Mouse (Mus musculus) right cerebral cortex, postnatal 36 days (tissue): ENCODE measurements around the gene Gm5148.
A peak's percentile ranks its signal among the peaks of the same experiment; 100 is the strongest.

Experiments
- DNase-seq, 2 experiments: peaks; one replicate each; pipeline ENCODE4 v3.0.0; 2022; ENCODE audit warnings: low spot score in 2 of 2, mixed read lengths in 1 of 2

The Gm5148 gene

DNA sequence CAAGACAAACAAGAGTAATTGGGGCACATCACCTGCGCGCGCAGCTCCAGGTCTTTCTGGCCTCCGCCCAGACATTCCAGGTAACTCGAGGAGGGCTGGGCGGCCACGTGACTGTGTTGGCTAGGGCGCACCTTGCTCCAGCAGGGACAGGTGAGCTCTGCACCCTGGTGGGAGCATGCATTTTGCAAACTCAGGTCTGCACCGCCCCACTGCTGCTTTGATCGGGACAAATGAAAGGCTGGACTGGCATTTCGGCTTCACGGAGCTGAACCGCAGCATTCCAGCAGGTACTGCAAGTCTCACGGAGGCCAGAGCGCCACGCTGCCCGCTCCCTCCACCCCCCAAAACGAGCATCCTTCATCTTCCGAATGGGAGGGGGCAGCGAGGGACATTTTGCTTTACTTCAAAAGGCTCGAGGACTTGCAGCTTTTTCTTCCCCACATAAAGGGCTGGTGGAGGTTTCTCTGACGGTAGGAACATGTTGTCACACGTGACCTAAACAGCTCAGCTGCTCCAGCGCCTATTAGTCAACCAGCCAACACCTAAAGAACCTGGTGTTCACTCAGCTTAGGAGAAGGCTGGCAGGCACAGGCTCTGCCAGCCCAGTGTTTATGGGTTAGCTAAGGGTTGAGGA lies at the start of gene Gm5148:
TSS of gene Gm5148 (minus strand) at position 320 of the 634 bp plus-strand sequence.
- peak; percentile 41 to 53 for DNase-seq

DNA sequence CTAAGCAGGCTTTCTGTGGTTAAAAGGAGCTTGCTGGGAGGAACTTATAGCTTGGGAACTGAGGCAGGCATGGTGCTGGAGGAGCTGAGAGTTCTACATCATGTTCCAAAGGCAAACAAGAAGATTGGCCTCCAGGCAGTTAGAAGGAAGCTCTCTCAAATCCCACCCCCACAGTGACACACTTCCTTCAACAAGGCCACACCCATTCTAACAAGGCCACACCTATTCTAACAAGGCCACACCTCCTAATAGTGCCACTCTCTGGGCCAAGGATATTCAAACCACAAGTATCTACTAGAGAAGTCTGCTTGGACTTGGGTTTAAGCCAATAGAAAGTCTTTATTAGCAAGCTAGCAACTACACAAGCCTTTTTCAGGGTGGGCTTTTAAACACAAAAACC lies 46.7 kb upstream of the Gm5148 start:
- DNase-seq: no peak

DNA sequence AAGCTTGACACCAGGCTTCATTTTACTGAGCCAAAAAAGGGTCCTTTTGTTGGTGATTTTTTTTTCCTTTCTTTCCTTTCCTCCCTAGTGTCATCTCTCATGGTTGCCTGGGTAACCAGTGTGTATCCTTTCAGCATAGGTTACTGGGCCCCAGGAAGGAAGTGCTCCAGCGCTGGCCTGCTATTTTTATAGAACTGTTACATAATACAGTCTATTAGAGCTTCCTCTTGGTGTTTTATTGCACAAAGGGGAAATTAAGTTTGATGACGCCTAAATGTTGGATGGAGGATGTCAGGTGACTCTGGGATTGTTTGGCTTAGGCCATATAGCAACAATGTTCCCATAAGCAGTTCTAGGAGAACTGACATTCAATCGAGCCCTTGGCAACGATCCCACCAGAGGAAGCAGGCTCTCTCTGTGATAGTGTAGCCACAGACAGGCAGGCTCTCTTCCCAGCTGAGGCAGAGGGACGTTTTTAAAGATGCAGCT lies 45.0 kb upstream of the Gm5148 start:
- DNase-seq: peak; percentile 36 to 54

DNA sequence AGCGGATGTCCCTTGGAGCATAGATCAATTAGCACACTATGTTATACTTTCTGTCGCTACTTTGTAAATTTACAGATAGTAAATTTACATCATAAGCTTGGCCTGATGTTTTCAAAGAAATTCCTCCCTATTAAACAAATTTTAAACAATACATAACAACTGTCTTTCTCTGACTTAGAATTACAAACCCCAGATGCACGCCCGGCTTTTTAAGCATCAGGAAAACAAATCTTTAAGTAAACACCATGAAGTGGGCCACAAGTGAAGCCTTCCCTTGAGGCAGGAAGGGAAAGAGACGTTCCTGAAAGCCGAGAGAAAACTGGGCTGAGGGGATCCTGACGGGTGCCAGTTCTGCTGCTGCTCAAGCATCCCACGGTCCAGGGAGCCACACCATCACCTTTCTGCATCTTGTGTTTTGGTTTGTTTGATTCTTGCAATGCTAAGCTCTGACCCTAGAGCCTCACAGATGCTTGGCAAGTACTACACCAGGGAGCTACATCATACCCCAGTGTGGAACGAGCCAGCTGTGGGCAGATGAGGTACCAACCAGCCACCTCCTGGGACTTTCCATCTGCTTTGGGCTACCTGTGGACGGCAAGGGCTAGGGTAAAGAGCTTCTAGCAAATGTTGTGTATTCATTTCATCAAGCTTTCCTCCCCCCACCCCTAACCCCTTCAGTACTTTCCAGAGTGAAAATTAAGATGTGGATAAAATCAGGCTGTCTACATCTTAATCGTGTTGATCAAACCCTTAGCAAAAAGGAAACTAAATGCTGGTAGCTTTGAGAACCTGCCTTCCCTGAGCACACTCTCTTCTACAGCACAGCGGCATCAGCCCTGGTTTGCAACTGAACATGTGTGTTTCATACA lies 43.1 kb upstream of the Gm5148 start:
- no peak for DNase-seq

DNA sequence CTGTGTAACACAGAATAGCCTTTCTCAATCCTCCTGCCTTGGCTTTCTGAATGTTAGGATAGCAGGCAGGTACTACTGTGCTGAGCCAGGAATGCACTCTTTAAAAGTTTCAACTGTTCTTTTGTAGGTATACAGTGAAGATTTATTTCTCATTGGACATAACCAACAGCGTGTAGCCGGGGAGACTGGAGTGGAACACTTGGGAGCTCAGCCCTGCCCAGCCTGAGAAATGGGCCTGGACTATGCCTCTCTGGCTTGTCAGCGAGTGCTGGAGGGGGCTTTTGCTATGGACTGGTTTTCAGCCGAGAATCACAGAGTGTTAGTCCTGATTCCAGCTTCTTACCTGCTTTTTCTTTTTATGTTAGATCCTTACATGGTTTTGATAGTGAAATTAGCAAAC lies 42.3 kb upstream of the Gm5148 start:
- DNase-seq: no peak

DNA sequence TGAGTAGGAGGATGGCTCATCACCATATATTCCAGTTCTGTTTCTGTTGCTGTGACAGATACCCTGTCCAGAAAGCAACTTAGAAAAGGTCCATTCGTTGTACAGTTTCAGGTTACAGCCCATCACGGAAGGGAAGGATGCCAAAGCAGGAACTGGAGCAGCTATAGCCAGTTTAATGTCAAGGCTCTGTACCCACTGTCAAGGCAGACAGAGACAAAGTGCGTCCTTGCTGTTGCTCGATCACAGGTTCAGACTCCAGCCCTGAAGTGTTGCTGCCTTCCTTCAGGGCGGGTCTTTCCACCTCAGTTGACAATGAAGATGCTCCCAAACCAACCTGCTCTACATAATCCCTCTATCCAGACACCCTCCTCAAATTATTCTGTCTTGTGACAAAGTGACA lies 41.7 kb upstream of the Gm5148 start:
- DNase-seq: no peak

DNA sequence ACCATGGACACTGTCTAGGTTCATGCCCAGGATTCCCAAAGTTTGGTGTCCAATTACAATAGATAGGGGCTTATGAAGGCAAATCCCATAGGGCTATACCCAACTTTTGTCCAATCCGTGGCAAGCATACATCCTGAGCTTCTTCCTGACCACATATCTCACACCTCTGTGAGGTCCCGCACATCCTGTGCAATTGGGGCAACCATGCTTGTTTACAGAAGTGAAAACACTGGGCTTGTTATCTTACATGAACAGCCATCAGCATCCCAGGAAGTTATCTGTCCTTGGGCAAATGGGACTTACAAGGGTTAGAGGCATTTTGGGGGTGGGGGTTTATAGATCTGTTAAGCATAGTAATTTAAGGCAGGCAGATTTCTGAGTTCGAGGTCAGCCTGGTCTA lies 41.0 kb upstream of the Gm5148 start:
- DNase-seq: no peak

DNA sequence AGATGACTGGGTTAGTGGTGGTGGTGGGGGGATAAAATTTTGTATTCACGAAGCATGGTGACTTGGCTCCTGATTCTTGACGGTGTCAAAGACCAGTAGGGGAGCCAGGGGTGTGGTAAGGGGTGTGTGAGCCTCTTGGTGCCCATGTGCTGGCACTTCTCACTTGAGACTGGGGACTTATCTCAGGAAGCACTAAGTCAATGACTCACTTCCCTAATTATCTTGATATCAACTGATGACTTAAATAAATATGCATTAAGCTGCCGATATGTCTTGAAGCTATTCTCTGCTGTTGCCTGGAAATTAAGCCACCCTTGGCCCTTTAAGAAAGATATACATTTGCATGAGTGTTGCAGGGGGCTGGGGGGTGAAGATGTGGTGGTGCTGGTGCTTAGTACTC lies 38.0 kb upstream of the Gm5148 start:
- DNase-seq: no peak

DNA sequence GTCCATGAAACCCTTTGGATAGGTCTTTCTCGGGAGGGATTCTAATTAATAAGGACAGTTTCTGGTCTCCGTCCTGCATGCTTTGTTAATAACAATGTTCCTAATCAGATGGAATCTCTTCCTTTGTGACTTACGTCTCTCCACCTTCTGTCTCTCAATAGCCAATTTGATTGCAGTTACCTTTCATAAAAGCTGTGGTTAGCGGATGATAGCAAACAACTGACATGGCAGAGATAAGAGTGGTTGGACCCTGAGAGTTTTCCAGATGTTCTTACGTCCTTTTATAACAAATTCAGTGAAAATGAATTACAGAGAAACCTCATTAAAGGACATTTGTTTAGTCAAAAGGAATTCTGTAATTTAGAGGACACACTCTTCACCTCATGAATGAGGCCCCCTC lies 37.5 kb upstream of the Gm5148 start:
- DNase-seq: no peak

DNA sequence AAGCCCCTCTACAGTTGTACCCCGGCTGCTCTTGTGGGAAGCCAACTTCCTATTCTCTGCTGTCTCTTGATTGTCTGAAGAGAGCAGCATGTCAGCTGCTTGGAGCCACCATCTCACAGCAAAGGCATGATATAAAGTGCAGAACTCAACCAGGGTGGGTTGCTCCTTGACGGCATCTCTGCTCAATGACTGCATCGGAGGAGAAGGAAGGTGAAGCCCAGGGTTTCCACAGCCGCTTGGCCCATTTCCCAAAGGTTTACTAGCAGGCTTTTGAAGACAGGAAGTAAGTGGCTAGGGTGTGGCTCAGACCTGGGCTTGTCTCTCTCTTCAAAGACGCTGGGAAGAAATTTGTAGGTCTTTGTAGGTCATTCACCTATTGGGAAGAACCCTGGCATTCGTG lies 36.6 kb upstream of the Gm5148 start:
- no peak for DNase-seq

DNA sequence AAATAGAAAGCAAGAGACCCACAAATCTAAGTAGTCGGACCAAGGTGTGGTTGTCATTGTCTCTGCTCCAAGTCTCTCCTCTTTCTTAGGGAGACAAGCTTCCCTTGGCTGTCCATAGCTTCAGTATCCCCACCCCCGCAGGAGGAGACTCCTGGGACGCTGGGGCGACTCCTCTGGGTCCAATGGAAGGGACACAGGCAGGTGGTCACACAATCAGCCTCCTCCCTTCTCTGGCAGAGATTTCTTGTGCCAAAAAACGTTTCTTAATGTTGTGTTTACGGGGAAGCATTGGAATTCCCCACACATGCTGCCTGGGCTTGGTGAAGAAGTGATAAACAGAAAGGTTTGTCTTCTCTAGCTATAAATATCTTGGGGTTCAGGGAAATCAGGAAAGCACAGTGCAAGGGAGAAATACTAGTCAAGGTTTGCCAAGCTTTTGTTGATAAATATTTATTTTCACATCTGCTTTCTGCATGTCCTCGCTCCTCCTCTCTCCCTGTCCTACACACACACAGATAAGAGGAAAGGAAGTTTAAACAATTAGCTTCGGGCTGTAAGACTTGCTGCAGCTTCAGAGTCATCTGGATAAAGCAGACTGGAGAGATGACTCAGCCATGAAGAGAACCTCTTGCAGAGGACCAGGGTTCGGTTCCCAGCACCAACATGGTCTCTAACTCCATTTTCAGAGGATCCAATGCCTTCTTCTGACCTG lies 34.5 kb upstream of the Gm5148 start:
- DNase-seq: no peak

DNA sequence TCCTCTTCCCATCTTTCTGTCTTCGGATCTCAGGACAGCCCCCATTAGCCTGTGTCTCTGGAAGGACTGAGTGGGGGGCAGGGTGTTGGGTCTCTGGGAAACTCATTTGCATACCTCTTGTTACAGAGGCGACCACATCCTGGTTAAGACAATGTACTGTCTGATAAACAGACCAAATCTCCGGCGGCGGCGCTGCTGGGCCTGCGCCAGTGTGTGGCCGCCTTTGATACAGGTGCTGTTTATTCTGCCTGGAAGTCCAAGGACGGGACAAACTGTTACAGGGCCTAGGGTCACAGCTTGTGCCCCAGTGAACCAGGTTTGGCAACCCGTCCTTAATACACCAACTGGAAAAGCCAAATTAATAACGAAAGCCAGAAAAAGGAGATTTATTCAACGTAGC lies 33.8 kb upstream of the Gm5148 start:
- DNase-seq: no peak

DNA sequence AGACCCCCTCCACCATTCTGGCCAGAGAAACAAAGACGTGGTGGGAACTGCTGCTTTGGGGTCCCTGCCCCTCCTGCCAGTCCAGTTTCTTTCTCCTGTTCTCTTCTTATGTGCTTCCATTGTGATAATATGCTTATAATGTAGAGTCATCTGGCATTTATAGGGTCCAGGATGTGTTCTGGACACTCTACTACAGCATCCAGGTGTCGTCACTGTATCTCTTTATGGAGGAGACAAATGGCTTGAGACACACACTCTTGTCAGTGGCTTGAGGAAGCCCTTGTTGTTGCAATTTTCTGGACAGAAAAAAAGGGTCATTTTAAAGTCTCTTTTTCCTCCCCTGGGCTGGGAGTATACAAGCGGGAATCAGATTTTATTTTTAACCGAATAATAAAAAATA lies 33.3 kb upstream of the Gm5148 start:
- DNase-seq: no peak

DNA sequence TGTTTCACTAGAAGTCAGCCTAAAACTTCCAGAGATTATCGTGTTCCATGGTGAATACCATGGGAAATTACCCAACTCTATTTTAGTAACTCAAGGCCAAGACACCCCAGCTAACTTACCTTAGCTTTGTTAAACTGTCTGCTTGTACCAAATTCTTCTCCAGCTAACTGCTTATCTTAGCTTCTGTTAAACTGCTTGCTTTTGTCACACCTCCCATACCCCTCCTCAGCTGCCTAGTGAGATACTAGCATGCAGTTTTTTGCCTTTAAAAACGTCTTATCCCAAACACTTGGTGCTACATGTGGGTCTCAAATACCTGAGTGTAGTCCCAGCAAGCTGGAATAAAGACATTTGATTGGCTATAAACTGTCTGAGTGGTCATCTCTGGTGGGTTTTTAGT lies 31.7 kb upstream of the Gm5148 start:
- DNase-seq: no peak

DNA sequence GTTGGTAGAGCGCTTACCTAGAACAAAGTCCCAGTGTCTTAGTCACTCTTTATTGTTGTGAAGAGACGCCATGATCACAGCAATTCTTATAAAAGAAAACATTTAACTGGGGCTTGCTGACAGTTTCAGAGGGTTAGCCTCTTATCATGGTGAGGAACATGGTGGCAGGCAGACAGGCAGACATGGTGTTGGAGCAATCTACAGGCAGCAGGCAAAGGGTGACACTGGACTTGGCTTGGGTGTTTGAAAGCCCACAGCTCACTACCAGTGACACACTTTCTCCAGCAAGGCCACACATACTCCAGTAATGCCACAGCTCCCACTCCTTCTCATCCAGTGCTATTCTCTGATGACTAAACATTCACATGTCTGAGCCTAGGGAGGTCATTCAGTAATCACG lies 30.3 kb upstream of the Gm5148 start:
- no peak for DNase-seq

DNA sequence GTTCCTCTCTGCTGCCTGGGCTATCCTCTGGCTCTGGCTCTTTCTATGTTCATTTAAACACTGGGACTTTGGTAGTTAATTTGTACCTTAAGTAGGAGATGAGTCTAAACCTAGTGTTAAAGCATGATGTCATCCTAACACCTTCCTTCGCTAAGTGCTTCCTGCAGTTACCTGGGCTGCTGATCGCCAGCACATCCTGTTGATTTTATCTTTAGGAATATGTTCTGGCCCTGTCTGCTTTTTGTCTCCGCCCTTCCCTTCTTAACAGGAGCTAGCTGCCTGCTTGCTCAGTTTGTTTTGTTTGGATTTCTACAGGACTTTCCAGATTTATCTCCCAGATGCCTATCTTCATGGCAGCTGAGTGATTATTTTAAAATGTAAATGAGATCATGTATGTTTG lies 28.9 kb upstream of the Gm5148 start:
- DNase-seq: no peak

DNA sequence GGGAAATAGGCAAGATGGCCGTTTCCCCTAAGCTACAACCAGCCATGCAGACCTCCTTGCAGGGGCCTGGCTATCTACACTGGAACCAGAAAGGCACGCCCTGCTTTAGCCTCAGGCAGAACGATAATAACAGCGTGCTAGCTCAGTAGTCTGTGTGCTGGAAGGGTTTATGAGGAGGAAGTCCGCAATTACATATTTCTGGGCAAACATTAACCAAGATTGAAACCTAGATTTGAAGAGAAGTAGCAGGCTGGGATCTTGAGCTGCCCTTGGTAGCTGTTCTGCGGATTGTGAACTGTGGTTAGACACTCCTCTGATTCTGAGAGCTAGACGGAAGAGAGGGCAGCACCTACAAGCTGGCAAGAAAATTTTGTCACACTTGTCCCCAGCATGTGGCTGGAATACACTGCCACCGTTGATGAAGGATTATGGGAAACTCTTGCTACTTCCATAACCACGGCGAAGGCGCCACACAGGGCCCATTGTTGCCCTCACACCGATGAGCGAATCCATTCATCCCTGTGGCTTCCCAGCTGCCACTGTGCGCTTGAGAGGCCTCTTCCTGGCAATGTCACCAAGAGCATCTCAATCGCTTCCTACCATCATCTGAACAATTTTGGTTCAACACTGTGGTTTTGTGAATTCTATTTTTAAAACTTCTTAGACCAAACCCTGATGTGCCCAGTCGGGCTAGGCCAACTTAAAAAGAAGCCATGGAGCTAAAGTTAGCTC lies 23.9 kb upstream of the Gm5148 start:
- no peak for DNase-seq

DNA sequence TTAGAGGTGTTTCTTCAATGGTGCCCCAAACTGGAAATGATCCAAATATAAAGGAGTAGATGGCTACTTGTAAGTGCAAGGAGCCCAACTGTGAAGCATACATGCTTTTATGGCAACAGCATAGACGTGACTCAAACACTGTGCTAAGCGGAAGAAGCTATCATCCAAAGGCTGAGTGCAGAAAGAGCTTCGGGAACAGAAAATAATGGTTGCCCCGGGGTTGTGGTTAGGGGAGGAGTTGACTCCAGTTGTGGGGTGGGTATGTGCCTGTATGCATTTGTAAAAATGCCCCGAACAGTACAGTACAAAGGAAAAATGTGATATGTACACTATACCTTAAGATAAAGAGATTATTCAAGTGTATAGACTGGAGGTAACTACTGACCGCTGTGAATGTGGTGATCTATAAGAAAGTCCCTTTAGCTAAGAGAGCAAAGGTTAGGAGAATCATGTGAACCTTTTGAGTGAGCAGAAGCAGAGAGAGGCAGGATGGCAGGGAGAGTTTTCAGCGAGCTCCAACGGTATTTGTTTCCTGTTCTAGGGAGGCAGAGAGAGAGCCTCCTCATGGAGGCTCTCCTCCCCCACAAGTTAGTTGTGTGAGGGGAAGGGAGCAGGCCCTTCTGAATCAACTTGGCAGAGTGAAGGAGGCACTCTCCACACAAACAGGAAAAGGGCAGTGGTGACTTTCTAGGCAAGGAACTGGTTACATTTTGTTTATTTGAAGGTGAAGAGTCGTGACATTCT lies 23.1 kb upstream of the Gm5148 start:
- no peak for DNase-seq

DNA sequence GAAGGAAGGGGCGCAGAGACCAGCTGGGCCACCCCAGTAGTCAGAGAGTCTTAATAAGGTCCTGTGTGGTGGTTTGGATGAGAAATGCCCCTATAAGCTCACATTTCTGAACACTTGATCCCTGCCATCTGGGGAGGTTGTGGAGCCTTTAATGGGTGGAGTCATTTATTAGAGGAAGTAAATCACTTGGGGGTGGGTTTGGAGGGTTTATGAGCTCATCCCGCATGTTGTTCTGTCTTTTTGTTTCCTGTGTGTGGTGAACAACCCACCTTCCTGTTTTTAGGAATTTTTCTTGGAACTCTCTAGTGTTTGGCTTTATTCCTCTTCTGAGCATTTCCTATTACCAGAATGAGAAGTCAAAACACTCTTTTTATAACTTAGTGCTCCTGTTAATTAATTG lies 19.8 kb upstream of the Gm5148 start:
- DNase-seq: no peak

DNA sequence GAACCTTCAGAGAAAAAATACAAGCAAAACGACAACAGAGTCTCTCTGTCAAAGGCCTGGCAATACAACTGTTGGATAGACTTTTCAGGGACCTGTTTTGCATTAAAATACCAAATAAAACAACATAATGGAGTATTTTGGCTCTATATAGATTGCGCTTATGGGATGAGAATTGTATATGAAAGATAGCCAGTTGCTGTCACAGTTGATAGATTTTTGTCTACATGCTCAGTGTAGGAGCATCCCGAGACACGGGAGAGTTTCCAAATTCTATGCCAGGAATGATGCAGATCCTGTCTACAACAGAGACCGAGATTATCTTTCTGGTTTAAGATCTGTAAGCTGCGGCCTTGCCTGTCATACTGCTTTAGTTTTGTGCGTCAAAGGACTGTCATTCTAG lies 15.7 kb upstream of the Gm5148 start:
- no peak for DNase-seq
